Mouse (Mus musculus): ENCODE measurements around the gene Map2. TPM values are rescaled to one million over a fixed set of nuclear protein-coding genes. Genes with fewer than 3 reads are reported as not detected.

Gene Map2
- polyA plus RNA-seq, 1 experiment from 2014 or later = 491 TPM

- Histone ChIP-seq H3K36me3 (ENCODE audit: control insufficient read depth, insufficient read depth, low read length) (no peaks in the 10 kb centered on the region), H3K4me2 (ENCODE audit: low read length) (no peak overlapping the region), H3K27me3 (ENCODE audit: control insufficient read depth, insufficient read depth, low read length) (no peaks in the 10 kb centered on the region), H3K4me3 (replicated peaks; ENCODE audit: low read depth, low read length) (no peak overlapping the region), H3K27ac (replicated peaks; ENCODE audit: low read depth, low read length) (no peak overlapping the region), H3K9me3 (ENCODE audit: control insufficient read depth, low read length) (no peaks in the 10 kb centered on the region), H3K4me1 (ENCODE audit: control insufficient read depth, insufficient read depth, low read length) (no peaks in the 10 kb centered on the region), H3K9ac (replicated peaks; ENCODE audit: low read length) (no peak overlapping the region)
- no peak for DNase-seq
- ATAC-seq (ENCODE audit: low FRiP score, low TSS enrichment) = no peak
- WGBS = 70% methylated on average over 2 of the region's 2 CpGs
These were observed 274.4 kb downstream of the Map2 start for GRCm38 (mm10) chr1:66449471-66449870.

- peaks cover 4% of the 10 kb centered on the region; the same call in 1 of the 2 replicates for H3K9me3 ChIP-seq (ENCODE audit: control insufficient read depth, low read length)
- no peaks in the 10 kb centered on the region for H3K4me1 ChIP-seq (ENCODE audit: control insufficient read depth, insufficient read depth, low read length)
- no peaks in the 10 kb centered on the region for H3K27me3 ChIP-seq (ENCODE audit: control insufficient read depth, insufficient read depth, low read length)
- H3K4me2 ChIP-seq (ENCODE audit: low read length) = no peak overlapping the region
- H3K27ac ChIP-seq (replicated peaks; ENCODE audit: low read depth, low read length) = no peak overlapping the region
- no peak overlapping the region for H3K4me3 ChIP-seq (replicated peaks; ENCODE audit: low read depth, low read length)
- H3K9ac ChIP-seq (replicated peaks; ENCODE audit: low read length) = no peak overlapping the region
- no peaks in the 10 kb centered on the region for H3K36me3 ChIP-seq (ENCODE audit: control insufficient read depth, insufficient read depth, low read length)
- DNase-seq (no peak), ATAC-seq (ENCODE audit: low FRiP score, low TSS enrichment) (no peak)
- WGBS = 5% methylated on average over 2 of the region's 2 CpGs
These were observed 281.5 kb downstream of the Map2 start for GRCm38 (mm10) chr1:66456580-66456979.

- no peaks in the 10 kb centered on the region for H3K36me3 ChIP-seq (ENCODE audit: control insufficient read depth, insufficient read depth, low read length)
- H3K9ac ChIP-seq (replicated peaks; ENCODE audit: low read length) = no peak overlapping the region
- H3K4me3 ChIP-seq (replicated peaks; ENCODE audit: low read depth, low read length) = no peak overlapping the region
- peaks cover 4% of the 10 kb centered on the region; the same call in 1 of the 2 replicates for H3K9me3 ChIP-seq (ENCODE audit: control insufficient read depth, low read length)
- DNase-seq (no peak), ATAC-seq (ENCODE audit: low FRiP score, low TSS enrichment) (no peak)
- no peak overlapping the region for H3K27ac ChIP-seq (replicated peaks; ENCODE audit: low read depth, low read length)
- no peak overlapping the region for H3K4me2 ChIP-seq (ENCODE audit: low read length)
- 63% methylated on average over 3 of the region's 3 CpGs for WGBS
- no peaks in the 10 kb centered on the region for H3K4me1 ChIP-seq (ENCODE audit: control insufficient read depth, insufficient read depth, low read length)
- no peaks in the 10 kb centered on the region for H3K27me3 ChIP-seq (ENCODE audit: control insufficient read depth, insufficient read depth, low read length)
These were observed 282.7 kb downstream of the Map2 start for GRCm38 (mm10) chr1:66457747-66458146.

DNA sequence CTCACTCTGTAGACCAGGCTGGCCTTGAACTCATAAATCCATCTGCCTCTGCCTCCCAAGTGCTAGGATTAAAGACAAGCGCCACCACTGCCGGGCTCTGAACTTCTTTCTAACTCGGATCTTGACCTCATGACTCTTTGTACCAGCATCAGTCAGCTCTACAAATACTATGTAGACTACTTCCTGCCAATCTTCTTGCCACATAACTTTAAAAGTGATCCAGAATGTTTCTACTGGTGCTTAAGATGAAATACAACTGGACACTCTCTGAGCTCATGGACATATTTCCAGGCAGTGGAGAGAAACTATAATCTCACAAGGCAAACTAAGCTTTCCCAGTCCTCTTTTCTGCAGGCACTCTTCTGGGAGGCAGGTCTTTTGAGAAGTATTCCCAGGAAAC is 284.3 kb downstream of the Map2 start:
- Histone ChIP-seq H3K4me2 (ENCODE audit: low read length) (no peak overlapping the region), H3K4me3 (replicated peaks; ENCODE audit: low read depth, low read length) (no peak overlapping the region), H3K27me3 (ENCODE audit: control insufficient read depth, insufficient read depth, low read length) (no peaks in the 10 kb centered on the region), H3K9me3 (ENCODE audit: control insufficient read depth, low read length) (peaks cover 4% of the 10 kb centered on the region; the same call in 1 of the 2 replicates), H3K9ac (replicated peaks; ENCODE audit: low read length) (no peak overlapping the region), H3K36me3 (ENCODE audit: control insufficient read depth, insufficient read depth, low read length) (no peaks in the 10 kb centered on the region), H3K27ac (replicated peaks; ENCODE audit: low read depth, low read length) (no peak overlapping the region), H3K4me1 (ENCODE audit: control insufficient read depth, insufficient read depth, low read length) (no peaks in the 10 kb centered on the region)
- no peak for ATAC-seq (ENCODE audit: low FRiP score, low TSS enrichment)
- DNase-seq = no peak
- 76% methylated on average over 3 of the region's 3 CpGs for WGBS

- Histone ChIP-seq H3K27ac (replicated peaks; ENCODE audit: low read depth, low read length) (no peak overlapping the region), H3K4me3 (replicated peaks; ENCODE audit: low read depth, low read length) (no peak overlapping the region), H3K4me2 (ENCODE audit: low read length) (no peak overlapping the region), H3K36me3 (ENCODE audit: control insufficient read depth, insufficient read depth, low read length) (no peaks in the 10 kb centered on the region), H3K9me3 (ENCODE audit: control insufficient read depth, low read length) (no peaks in the 10 kb centered on the region), H3K27me3 (ENCODE audit: control insufficient read depth, insufficient read depth, low read length) (no peaks in the 10 kb centered on the region), H3K4me1 (ENCODE audit: control insufficient read depth, insufficient read depth, low read length) (no peaks in the 10 kb centered on the region), H3K9ac (replicated peaks; ENCODE audit: low read length) (no peak overlapping the region)
- WGBS = 90% methylated on average over 4 of the region's 4 CpGs
- DNase-seq (no peak), ATAC-seq (ENCODE audit: low FRiP score, low TSS enrichment) (no peak)
These were observed 285.8 kb downstream of the Map2 start for GRCm38 (mm10) chr1:66460850-66461249.

GRCm38 (mm10) chr1:66467821-66468703 is 293.0 kb downstream of the Map2 start, which contains the start of gene Unc80:
TSS of gene Unc80 (plus strand) at chr1:66468367.
- Histone ChIP-seq H3K4me1 (ENCODE audit: control insufficient read depth, insufficient read depth, low read length) (0 out of 2 replicates have a peak, but pooled peaks cover 3% of the 10 kb centered on the region), H3K27ac (replicated peaks; ENCODE audit: low read depth, low read length) (peak within 1 kb of the TSS; percentile 70), H3K9ac (replicated peaks; ENCODE audit: low read length) (peak within 1 kb of the TSS; percentile 80), H3K36me3 (ENCODE audit: control insufficient read depth, insufficient read depth, low read length) (no peaks in the 10 kb centered on the region), H3K27me3 (ENCODE audit: control insufficient read depth, insufficient read depth, low read length) (no peaks in the 10 kb centered on the region), H3K4me3 (replicated peaks; ENCODE audit: low read depth, low read length) (peak within 1 kb of the TSS; percentile 70), H3K4me2 (ENCODE audit: low read length) (peak within 1 kb of the TSS; percentile 76), H3K9me3 (ENCODE audit: control insufficient read depth, low read length) (no peaks in the 10 kb centered on the region)
- peak; percentile 78 for DNase-seq
- peak; percentile 92 for ATAC-seq (ENCODE audit: low FRiP score, low TSS enrichment)
- WGBS = under 1% methylated on average over 78 of the region's 83 CpGs

DNA sequence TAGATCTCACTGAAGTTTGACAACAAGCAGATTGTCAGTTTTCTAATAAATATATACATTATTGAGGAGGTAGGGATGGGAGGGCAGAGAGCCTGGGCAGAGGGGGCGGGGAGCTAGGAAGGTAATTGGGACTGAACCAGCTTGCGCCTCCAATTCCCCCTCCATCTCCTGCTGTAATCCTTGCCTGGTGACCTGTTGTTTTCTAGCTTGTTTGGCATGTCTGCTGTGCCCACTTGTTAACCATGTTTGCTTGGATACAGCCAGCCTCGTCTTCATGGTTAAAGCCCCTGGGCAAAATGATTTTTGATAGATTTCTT is 293.6 kb downstream of the Map2 start:
- no peaks in the 10 kb centered on the region for H3K9me3 ChIP-seq (ENCODE audit: control insufficient read depth, low read length)
- H3K36me3 ChIP-seq (ENCODE audit: control insufficient read depth, insufficient read depth, low read length) = no peaks in the 10 kb centered on the region
- ATAC-seq (ENCODE audit: low FRiP score, low TSS enrichment) (peak; percentile 61; the same call in 1 of the 2 replicates), DNase-seq (peak; percentile 34)
- 0 out of 2 replicates have a peak, but pooled peaks cover 3% of the 10 kb centered on the region for H3K4me1 ChIP-seq (ENCODE audit: control insufficient read depth, insufficient read depth, low read length)
- H3K9ac ChIP-seq (replicated peaks; ENCODE audit: low read length) = peak overlapping the region; percentile 80
- H3K4me3 ChIP-seq (replicated peaks; ENCODE audit: low read depth, low read length) = peak overlapping the region; percentile 70
- whole genome bisulfite sequencing = 11% methylated on average over 3 of the region's 3 CpGs
- peak overlapping the region; percentile 70; the same call in 1 of the 2 replicates for H3K27ac ChIP-seq (replicated peaks; ENCODE audit: low read depth, low read length)
- H3K4me2 ChIP-seq (ENCODE audit: low read length) = peak overlapping the region; percentile 76
- no peaks in the 10 kb centered on the region for H3K27me3 ChIP-seq (ENCODE audit: control insufficient read depth, insufficient read depth, low read length)

DNA sequence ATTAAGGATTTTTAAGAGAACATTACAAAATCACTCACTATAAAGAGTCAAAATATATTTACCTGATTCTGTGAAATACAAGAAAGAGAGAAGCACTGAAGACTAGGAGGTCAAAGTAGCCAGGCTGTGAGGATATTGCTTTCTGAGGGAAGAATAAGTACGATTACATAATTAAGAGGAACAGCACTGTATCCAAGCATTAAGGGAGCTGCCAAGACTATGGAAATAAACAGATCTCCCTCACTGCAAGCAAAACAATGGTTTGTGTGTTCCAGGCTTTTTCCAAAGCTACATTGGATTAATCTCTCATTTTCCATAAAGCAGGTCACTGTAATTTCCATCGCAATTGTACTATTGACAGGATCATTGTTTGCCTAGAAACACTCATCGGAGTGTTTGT is 307.7 kb downstream of the Map2 start:
- H3K27ac ChIP-seq (replicated peaks; ENCODE audit: low read depth, low read length) = no peak overlapping the region
- no peaks in the 10 kb centered on the region for H3K9me3 ChIP-seq (ENCODE audit: control insufficient read depth, low read length)
- H3K9ac ChIP-seq (replicated peaks; ENCODE audit: low read length) = no peak overlapping the region
- ATAC-seq (ENCODE audit: low FRiP score, low TSS enrichment) (no peak), DNase-seq (no peak)
- no peaks in the 10 kb centered on the region for H3K36me3 ChIP-seq (ENCODE audit: control insufficient read depth, insufficient read depth, low read length)
- no peak overlapping the region for H3K4me3 ChIP-seq (replicated peaks; ENCODE audit: low read depth, low read length)
- WGBS = 78% methylated on average over 3 of the region's 3 CpGs
- no peaks in the 10 kb centered on the region for H3K27me3 ChIP-seq (ENCODE audit: control insufficient read depth, insufficient read depth, low read length)
- no peaks in the 10 kb centered on the region for H3K4me1 ChIP-seq (ENCODE audit: control insufficient read depth, insufficient read depth, low read length)
- H3K4me2 ChIP-seq (ENCODE audit: low read length) = no peak overlapping the region

Data from midbrain, embryonic 14.5 days (tissue).